Mouse (Mus musculus) adrenal gland, adult 2 months (tissue): Measurements from ENCODE around the gene Trim40. TPM values are rescaled to one million over a fixed set of nuclear protein-coding genes. Genes with fewer than 3 reads are reported as not detected.

Experiments
- DNase-seq: peaks from one replicate; pipeline ENCODE4 v3.0.0; 2021
- long read RNA-seq: library from polyadenylated mRNA; stranded (forward); transcript quantifications from one replicate; pipeline ENCODE4 v2.0.0, GENCODE M21; 2021
- polyA plus RNA-seq: library from polyadenylated mRNA; depleted of rRNA; stranded (reverse); fragments of >200 nt; gene quantifications from 2 replicates; pipeline ENCODE4 v1.2.3, GENCODE M21; 2012; rRNA removed
- total RNA-seq, 2 experiments: library from RNA; stranded (reverse); gene quantifications; 2 replicates each; pipeline ENCODE4 v1.2.3; 2021

Trim40 gene
- 1 to 10 TPM in 1 of 2 experiments, under 1 TPM in 1; 0.23 to 1.3 TPM for total RNA-seq
- polyA plus RNA-seq: 0.33 and 0.86 TPM in 2 replicates
- long read RNA-seq, partial matches to known transcripts: 0 of 2 reads
- long read RNA-seq, other reads (novel, unspliced or antisense): 2 of 2 reads

- DNase-seq: no peak
These were observed at the start of gene Trim40 for GRCm38 (mm10) chr17:36890073-36890903. Trim40 (minus strand) TSS chr17:36890123.

- DNase-seq: peak; percentile 87
These were observed 48.1 kb upstream of the Trim40 start for GRCm38 (mm10) chr17:36938056-36938455.

- DNase-seq: peak; percentile 71
These were observed 41.9 kb upstream of the Trim40 start for GRCm38 (mm10) chr17:36931806-36932205.

- no peak for DNase-seq
These were observed 41.2 kb upstream of the Trim40 start for GRCm38 (mm10) chr17:36931130-36931529.

GRCm38 (mm10) chr17:36930233-36930632 is 40.3 kb upstream of the Trim40 start:
- no peak for DNase-seq

- DNase-seq: no peak
These were observed 39.5 kb upstream of the Trim40 start for GRCm38 (mm10) chr17:36929236-36929932.

- DNase-seq: peak; percentile 73
These were observed 37.7 kb upstream of the Trim40 start for GRCm38 (mm10) chr17:36927496-36928120.

- DNase-seq: no peak
These were observed 33.6 kb upstream of the Trim40 start for GRCm38 (mm10) chr17:36923491-36923890.

- no peak for DNase-seq
These were observed 32.8 kb upstream of the Trim40 start for GRCm38 (mm10) chr17:36922715-36923114.

- peak; percentile 84 for DNase-seq
These were observed 30.3 kb upstream of the Trim40 start for GRCm38 (mm10) chr17:36920239-36920638.

GRCm38 (mm10) chr17:36915076-36915475 is 25.2 kb upstream of the Trim40 start:
- peak; percentile 43 for DNase-seq

GRCm38 (mm10) chr17:36914108-36914507 is 24.2 kb upstream of the Trim40 start:
- DNase-seq: peak; percentile 61

GRCm38 (mm10) chr17:36912031-36912430 is 22.1 kb upstream of the Trim40 start:
- DNase-seq: no peak

- no peak for DNase-seq
These were observed 19.9 kb upstream of the Trim40 start for GRCm38 (mm10) chr17:36909802-36910201.

GRCm38 (mm10) chr17:36908235-36908634 is 18.3 kb upstream of the Trim40 start:
- DNase-seq: no peak

- DNase-seq: peak; percentile 21
These were observed 13.7 kb upstream of the Trim40 start for GRCm38 (mm10) chr17:36903651-36904050.

GRCm38 (mm10) chr17:36900691-36901090 is 10.8 kb upstream of the Trim40 start:
- DNase-seq: no peak

GRCm38 (mm10) chr17:36900001-36900400 is 10.1 kb upstream of the Trim40 start:
- DNase-seq: no peak

GRCm38 (mm10) chr17:36899376-36899775 is 9.5 kb upstream of the Trim40 start:
- no peak for DNase-seq

- DNase-seq: no peak
These were observed 7.8 kb upstream of the Trim40 start, which contains the start of gene Trim31 for GRCm38 (mm10) chr17:36897552-36898205. Trim31 (plus strand) TSS chr17:36898118.

GRCm38 (mm10) chr17:36897065-36897464 is 7.1 kb upstream of the Trim40 start:
- DNase-seq: no peak

GRCm38 (mm10) chr17:36896583-36896982 is 6.7 kb upstream of the Trim40 start:
- peak; percentile 24 for DNase-seq
